Mouse (Mus musculus): Measurements from ENCODE around the gene Arhgap23. TPM values are rescaled to one million over a fixed set of nuclear protein-coding genes. Genes with fewer than 3 reads are reported as not detected.
A peak's percentile ranks its signal among the peaks of the same experiment; 100 is the strongest.

The Arhgap23 gene
- total and polyA plus RNA-seq, 2 experiments = 2.8 to 13.6 TPM

DNA sequence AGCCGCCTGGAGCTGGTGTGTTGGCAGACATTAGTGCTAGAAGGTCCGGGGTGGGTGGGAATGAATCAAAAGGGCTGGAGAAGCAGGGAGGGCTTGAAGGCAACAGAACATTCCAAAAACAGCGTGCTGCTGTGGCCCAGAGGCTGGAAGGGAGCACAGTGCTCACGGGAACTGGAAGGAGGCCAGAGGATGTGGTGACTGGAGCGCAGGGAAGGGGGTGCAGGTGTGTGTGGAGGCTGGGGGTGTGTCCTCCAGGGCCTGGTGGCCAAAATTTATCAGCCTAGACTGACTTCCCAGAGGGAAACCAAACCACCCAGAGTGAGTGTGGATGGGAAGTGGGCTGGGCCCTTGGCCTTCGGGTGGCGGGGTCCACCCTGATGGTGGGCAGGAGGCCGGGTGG is 14.3 kb downstream of the Arhgap23 start:
- H3K27ac ChIP-seq (replicated peaks; ENCODE audit: insufficient read depth, low read depth, low read length) = no peak overlapping the region
- H3K79me2 ChIP-seq (ENCODE audit: control insufficient read depth, insufficient read depth, low read length) = peaks cover 5% of the 10 kb centered on the region; the same call in 1 of the 2 replicates
- H3K9ac ChIP-seq (ENCODE audit: low read depth, low read length) = no peak overlapping the region
- no peak for TF ChIP-seq CTCF (IDR thresholded peaks at IDR 0.05; ENCODE audit: low read depth, low read length)
- no peak for TF ChIP-seq POLR2A (IDR thresholded peaks at IDR 0.05; ENCODE audit: extremely low read depth, insufficient read depth, low read length)
- 69% methylated on average over 8 of the region's 8 CpGs for WGBS
- no peaks in the 10 kb centered on the region for H3K36me3 ChIP-seq (ENCODE audit: control insufficient read depth, insufficient read depth, low read length)
- no peak overlapping the region for H3K4me3 ChIP-seq (ENCODE audit: insufficient read depth, low read depth, low read length)
- no peaks in the 10 kb centered on the region for H3K27me3 ChIP-seq (ENCODE audit: control insufficient read depth, insufficient read depth, low read length)
- peaks cover 10% of the 10 kb centered on the region for H3K4me1 ChIP-seq (ENCODE audit: control insufficient read depth, insufficient read depth, low read length)
- DNase-seq (ENCODE audit: extremely low read depth, low read depth, low spot score) = no peak

DNA sequence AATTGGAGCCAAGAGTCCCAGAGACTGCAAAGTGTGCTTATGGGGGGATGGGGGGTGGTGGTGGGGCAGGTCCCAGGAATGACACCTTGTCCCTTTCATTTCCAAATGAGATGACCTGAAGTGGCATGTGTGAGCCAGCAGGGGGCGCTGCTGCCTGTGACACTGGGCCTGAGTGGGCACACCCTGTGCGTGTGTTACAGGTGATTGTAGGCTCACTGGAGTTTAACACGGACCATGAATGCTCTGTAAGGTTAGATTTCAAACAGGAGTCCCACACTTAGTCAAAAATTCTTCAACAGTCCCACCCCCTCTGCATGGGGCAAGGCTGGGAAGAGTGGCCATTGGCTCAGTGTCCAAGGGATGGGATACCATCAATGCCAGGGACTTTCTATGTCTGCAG is 16.7 kb downstream of the Arhgap23 start:
- no peak overlapping the region for H3K9ac ChIP-seq (ENCODE audit: low read depth, low read length)
- no peak overlapping the region for H3K27ac ChIP-seq (replicated peaks; ENCODE audit: insufficient read depth, low read depth, low read length)
- H3K79me2 ChIP-seq (ENCODE audit: control insufficient read depth, insufficient read depth, low read length) = peaks cover 5% of the 10 kb centered on the region; the same call in 1 of the 2 replicates
- no peak overlapping the region for H3K4me3 ChIP-seq (ENCODE audit: insufficient read depth, low read depth, low read length)
- no peak for DNase-seq (ENCODE audit: extremely low read depth, low read depth, low spot score)
- TF ChIP-seq CTCF (IDR thresholded peaks at IDR 0.05; ENCODE audit: low read depth, low read length) (peak; percentile 99), POLR2A (IDR thresholded peaks at IDR 0.05; ENCODE audit: extremely low read depth, insufficient read depth, low read length) (no peak)
- WGBS = 10% methylated on average over 3 of the region's 3 CpGs
- H3K27me3 ChIP-seq (ENCODE audit: control insufficient read depth, insufficient read depth, low read length) = no peaks in the 10 kb centered on the region
- no peaks in the 10 kb centered on the region for H3K36me3 ChIP-seq (ENCODE audit: control insufficient read depth, insufficient read depth, low read length)
- peaks cover 16% of the 10 kb centered on the region for H3K4me1 ChIP-seq (ENCODE audit: control insufficient read depth, insufficient read depth, low read length)

DNA sequence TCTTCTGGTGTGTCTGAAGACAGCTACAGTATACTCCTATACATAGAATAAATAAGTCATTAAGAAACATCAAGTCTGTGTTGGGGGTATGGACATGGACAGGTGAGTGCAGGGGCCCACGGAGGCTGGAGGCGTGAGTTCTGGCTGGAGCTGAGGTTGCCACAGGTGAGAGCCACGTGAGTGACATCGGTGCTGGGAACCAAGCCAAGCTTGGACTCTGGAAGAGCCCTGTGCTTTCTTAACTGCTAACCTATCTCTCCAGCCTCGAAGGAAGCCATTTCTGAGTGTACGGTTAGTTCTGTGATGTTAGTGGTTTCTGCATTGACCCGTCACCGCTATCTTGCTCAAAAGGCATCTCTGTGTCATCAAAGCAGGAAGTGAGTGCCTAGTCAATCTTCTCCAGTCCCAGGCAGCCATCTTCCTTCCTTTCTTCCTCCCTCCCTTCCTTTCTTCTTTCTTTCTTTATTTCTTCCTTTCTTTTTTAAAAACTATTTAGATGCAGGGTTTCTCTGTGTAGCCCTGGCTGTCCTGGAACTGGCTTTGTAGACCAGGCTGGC is 17.7 kb downstream of the Arhgap23 start:
- WGBS = 28% methylated on average over 8 of the region's 8 CpGs

DNA sequence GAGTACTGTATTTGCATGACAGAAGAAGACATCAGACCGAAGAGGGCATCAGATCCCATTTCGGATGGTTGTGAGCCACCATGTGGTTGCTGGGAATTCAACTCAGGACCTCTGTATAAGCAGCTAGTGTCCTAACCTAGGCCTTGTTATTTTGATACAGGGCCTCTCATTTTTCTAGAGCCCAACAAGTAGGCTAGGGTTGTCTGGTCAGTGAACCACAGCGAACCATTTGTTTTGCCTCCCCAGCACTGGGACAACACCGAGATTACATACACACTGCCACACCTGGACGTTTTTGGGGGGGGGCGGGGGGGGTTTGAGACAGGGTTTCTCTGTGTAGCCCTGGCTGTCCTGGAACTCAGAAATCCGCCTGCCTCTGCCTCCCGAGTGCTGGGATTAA is 18.8 kb downstream of the Arhgap23 start:
- TF ChIP-seq CTCF (IDR thresholded peaks at IDR 0.05; ENCODE audit: low read depth, low read length) (no peak), POLR2A (IDR thresholded peaks at IDR 0.05; ENCODE audit: extremely low read depth, insufficient read depth, low read length) (no peak)
- peaks cover 12% of the 10 kb centered on the region for H3K4me1 ChIP-seq (ENCODE audit: control insufficient read depth, insufficient read depth, low read length)
- no peak overlapping the region for H3K27ac ChIP-seq (replicated peaks; ENCODE audit: insufficient read depth, low read depth, low read length)
- 81% methylated on average over 8 of the region's 8 CpGs for WGBS
- H3K27me3 ChIP-seq (ENCODE audit: control insufficient read depth, insufficient read depth, low read length) = no peaks in the 10 kb centered on the region
- no peak overlapping the region for H3K9ac ChIP-seq (ENCODE audit: low read depth, low read length)
- H3K79me2 ChIP-seq (ENCODE audit: control insufficient read depth, insufficient read depth, low read length) = peaks cover 5% of the 10 kb centered on the region; the same call in 1 of the 2 replicates
- DNase-seq (ENCODE audit: extremely low read depth, low read depth, low spot score) = no peak
- H3K36me3 ChIP-seq (ENCODE audit: control insufficient read depth, insufficient read depth, low read length) = no peaks in the 10 kb centered on the region
- no peak overlapping the region for H3K4me3 ChIP-seq (ENCODE audit: insufficient read depth, low read depth, low read length)

More for the DNA sequence above, 17.7 kb downstream of the Arhgap23 start:
- Histone ChIP-seq H3K36me3 (ENCODE audit: control insufficient read depth, insufficient read depth, low read length) (no peaks in the 10 kb centered on the region), H3K4me3 (ENCODE audit: insufficient read depth, low read depth, low read length) (no peak overlapping the region), H3K9ac (ENCODE audit: low read depth, low read length) (no peak overlapping the region), H3K4me1 (ENCODE audit: control insufficient read depth, insufficient read depth, low read length) (peaks cover 15% of the 10 kb centered on the region), H3K27ac (replicated peaks; ENCODE audit: insufficient read depth, low read depth, low read length) (no peak overlapping the region), H3K79me2 (ENCODE audit: control insufficient read depth, insufficient read depth, low read length) (peaks cover 5% of the 10 kb centered on the region; the same call in 1 of the 2 replicates), H3K27me3 (ENCODE audit: control insufficient read depth, insufficient read depth, low read length) (no peaks in the 10 kb centered on the region)
- TF ChIP-seq POLR2A (IDR thresholded peaks at IDR 0.05; ENCODE audit: extremely low read depth, insufficient read depth, low read length) = no peak
- TF ChIP-seq CTCF (IDR thresholded peaks at IDR 0.05; ENCODE audit: low read depth, low read length) = no peak
- DNase-seq (ENCODE audit: extremely low read depth, low read depth, low spot score) = peak; percentile 70

DNA sequence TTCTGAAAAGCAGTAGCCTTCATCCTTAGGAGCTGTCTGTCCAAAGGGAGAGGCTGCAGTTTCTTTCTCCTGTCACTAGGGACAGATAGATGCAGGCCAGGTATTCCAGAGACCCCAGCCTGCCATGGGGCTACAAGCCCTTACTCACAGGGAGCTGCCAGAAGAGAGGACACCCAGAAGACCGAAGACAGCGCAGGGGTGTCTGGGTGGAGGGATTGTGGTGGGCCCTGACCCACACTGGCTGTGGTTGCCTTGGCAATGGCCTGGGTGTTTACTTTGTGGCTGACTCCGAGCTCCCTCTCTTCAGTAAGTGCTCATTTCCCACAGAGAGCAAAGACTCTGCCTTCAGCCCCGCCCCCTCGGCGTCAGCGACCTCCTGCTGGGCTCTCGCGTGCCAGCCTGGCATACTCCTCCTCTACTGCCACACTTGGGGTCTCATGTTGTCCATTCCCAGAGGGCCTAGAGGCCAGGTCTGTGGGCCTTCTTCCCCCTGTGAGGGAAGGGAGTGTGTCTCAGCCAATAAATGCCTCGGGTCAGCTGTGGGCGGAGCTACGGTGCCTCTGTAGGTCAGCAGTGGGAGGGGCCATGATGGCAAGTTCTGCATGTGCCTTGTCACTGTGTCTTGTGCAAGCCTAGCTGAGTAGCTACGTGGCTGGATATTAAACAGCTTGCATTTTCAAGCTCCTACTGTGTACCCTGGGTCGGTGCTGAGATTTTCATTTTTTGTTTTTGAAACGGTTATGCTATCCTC is 19.5 kb downstream of the Arhgap23 start:
- peak overlapping the region; percentile 81 for H3K27ac ChIP-seq (replicated peaks; ENCODE audit: insufficient read depth, low read depth, low read length)
- DNase-seq (ENCODE audit: extremely low read depth, low read depth, low spot score) = peak; percentile 96
- no peaks in the 10 kb centered on the region for H3K27me3 ChIP-seq (ENCODE audit: control insufficient read depth, insufficient read depth, low read length)
- no peaks in the 10 kb centered on the region for H3K36me3 ChIP-seq (ENCODE audit: control insufficient read depth, insufficient read depth, low read length)
- H3K4me1 ChIP-seq (ENCODE audit: control insufficient read depth, insufficient read depth, low read length) = peaks cover 14% of the 10 kb centered on the region
- WGBS = under 1% methylated on average over 15 of the region's 15 CpGs
- TF ChIP-seq CTCF (IDR thresholded peaks at IDR 0.05; ENCODE audit: low read depth, low read length) = peak; percentile 60
- TF ChIP-seq POLR2A (IDR thresholded peaks at IDR 0.05; ENCODE audit: extremely low read depth, insufficient read depth, low read length) = peak; percentile 74; the same call in 1 of the 2 replicates
- no peaks in the 10 kb centered on the region for H3K79me2 ChIP-seq (ENCODE audit: control insufficient read depth, insufficient read depth, low read length)
- peak overlapping the region; percentile 68 for H3K9ac ChIP-seq (ENCODE audit: low read depth, low read length)
- peak overlapping the region; percentile 54 for H3K4me3 ChIP-seq (ENCODE audit: insufficient read depth, low read depth, low read length)

Measured in liver, adult 2 months (tissue).